Mouse (Mus musculus) midbrain, embryonic 15.5 days (tissue): ENCODE results near the gene Dennd6b. TPM values are rescaled to one million over a fixed set of nuclear protein-coding genes. Genes with fewer than 3 reads are reported as not detected.

Experiments used
- ATAC-seq: fragments of 200-750 bp; cut with Nextera tagmentation; replicated peaks from 2 replicates; pipeline ENCODE4 v1.8.0; 2017; ENCODE audit warnings: moderate TSS enrichment
- H3K27ac ChIP-seq: fragments of 300-500 bp; sonication (generic); 2 replicates; pipeline ENCODE4 v1.5.1; 2015; ENCODE audit warnings: mild to moderate bottlenecking, inconsistent platforms
- H3K27me3 ChIP-seq: fragments of 300-500 bp; sonication (generic); replicated peaks from 2 replicates; pipeline ENCODE4 v1.6.1; 2015; ENCODE audit warnings: inconsistent platforms
- H3K36me3 ChIP-seq: fragments of 300-500 bp; sonication (generic); replicated peaks from 2 replicates; pipeline ENCODE4 v1.6.1; 2015; ENCODE audit warnings: inconsistent platforms
- H3K4me1 ChIP-seq: fragments of 300-500 bp; sonication (generic); 2 replicates; pipeline ENCODE4 v1.6.1; 2015; ENCODE audit warnings: inconsistent platforms
- H3K4me2 ChIP-seq: fragments of 300-500 bp; sonication (generic); 2 replicates; pipeline ENCODE4 v1.6.1; 2015; ENCODE audit warnings: inconsistent platforms, mild to moderate bottlenecking, moderate library complexity
- H3K4me3 ChIP-seq: fragments of 300-500 bp; sonication (generic); 2 replicates; pipeline ENCODE4 v1.5.1; 2015; ENCODE audit warnings: mild to moderate bottlenecking, inconsistent platforms
- H3K9ac ChIP-seq: fragments of 300-500 bp; sonication (generic); 2 replicates; pipeline ENCODE4 v1.6.1; 2015; ENCODE audit warnings: mild to moderate bottlenecking, inconsistent platforms
- H3K9me3 ChIP-seq: fragments of 300-500 bp; sonication (generic); 2 replicates; pipeline ENCODE4 v1.6.1; 2016; ENCODE audit warnings: inconsistent platforms
- WGBS: fragments of 180-500 bp; shearing (Covaris S2); methylation state at CpG from one replicate; pipeline ENCODE4 v1.1.7; 2015; ENCODE audit warnings: mixed read lengths; 5-methylcytosine and 5-hydroxymethylcytosine counted together
- polyA plus RNA-seq: library from polyadenylated mRNA; unstranded; fragments of >200 nt; fragmentation: Nextera tagmentation; extraction: Ambion mirVana; gene quantifications from 2 replicates; pipeline ENCODE4 v1.2.1, GENCODE M21; 2015

Dennd6b gene
- polyA plus RNA-seq, 1 experiment from 2014 or later = 123 TPM

DNA sequence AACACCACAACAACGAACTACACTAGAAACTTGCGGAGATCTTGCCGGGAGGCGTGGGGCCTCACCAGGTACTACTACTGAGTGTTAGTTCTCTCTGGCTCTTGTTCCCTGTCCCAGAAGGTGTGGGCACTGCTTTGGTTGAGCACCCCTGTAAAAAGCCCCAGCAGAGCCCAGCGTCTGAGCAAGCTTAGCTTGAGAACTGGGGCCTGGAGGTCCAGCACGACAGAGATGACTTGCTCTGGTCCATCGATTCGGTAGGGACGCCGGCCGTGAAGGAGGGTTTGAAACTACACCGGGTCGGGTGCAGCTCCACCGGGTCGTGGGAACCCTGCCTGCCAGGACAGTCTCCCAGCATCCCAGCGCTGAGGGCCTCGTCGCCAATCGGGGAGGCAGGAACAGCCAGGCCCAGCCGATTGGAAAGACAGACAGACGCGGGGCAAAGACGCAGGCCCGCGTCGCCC lies 16.2 kb downstream of the Dennd6b start:
- Histone ChIP-seq H3K27ac (peak overlapping the region; percentile 96), H3K4me1 (peaks cover 69% of the 10 kb centered on the region), H3K4me3 (peak overlapping the region; percentile 83), H3K9me3 (no peaks in the 10 kb centered on the region), H3K9ac (peak overlapping the region; percentile 95), H3K27me3 (no peaks in the 10 kb centered on the region), H3K4me2 (peak overlapping the region; percentile 91), H3K36me3 (no peaks in the 10 kb centered on the region)
- peak; percentile 25 for ATAC-seq
- WGBS = 0% methylated on average over 26 of the region's 26 CpGs

DNA sequence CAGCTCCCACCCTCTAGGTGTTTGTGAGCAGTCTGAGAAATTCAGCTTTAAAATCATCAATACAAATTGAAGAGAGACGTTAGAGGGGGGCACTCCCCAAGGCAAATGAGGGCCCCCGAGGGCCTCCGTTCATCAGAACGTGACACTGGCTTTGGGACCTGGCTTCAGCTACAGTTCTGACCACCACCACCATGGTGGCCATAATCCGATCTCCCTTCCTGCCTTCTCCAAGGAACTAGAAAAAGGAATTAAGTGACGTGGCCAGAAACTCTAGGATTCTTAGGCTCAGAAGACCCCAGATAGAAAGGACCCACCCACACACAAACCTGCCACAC lies 16.7 kb downstream of the Dennd6b start:
- no peaks in the 10 kb centered on the region for H3K9me3 ChIP-seq
- WGBS = under 1% methylated on average over 6 of the region's 6 CpGs
- H3K4me1 ChIP-seq = peaks cover 74% of the 10 kb centered on the region
- H3K27ac ChIP-seq = peak overlapping the region; percentile 96
- no peaks in the 10 kb centered on the region for H3K27me3 ChIP-seq
- H3K4me2 ChIP-seq = peak overlapping the region; percentile 91
- no peak for ATAC-seq
- peak overlapping the region; percentile 95 for H3K9ac ChIP-seq
- no peaks in the 10 kb centered on the region for H3K36me3 ChIP-seq
- H3K4me3 ChIP-seq = peak overlapping the region; percentile 83

DNA sequence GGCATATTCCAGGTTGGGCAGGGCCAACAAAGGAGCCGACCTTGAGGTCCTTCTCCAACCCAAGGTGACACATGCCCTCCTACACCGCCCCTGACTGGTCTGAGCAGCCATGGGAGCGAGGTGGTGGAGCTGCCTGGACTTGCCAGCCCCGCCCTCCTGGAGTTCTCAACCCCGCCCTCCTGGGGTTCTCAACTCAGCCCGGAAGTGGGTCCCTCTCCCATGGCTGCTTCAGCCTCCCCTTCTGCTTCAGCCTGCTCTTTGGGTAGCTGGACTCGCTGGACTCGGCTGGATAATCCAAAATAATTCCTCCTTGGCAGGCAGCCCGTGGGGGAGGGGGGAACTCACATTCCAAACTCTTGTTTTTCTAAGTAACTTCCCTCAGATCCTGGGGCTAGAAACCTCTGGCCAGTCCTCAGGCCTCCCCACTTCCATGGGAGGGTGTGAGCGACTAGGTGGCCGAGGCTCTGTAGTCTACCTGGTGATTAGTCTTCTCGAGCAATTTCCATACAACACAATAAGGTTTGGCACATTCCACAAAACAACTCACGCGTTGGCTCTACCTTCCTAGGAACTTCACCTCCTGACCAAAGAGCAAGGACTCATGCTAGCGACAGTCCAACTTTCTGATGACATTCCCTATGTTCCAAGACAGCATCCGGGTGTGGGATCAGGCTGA lies 17.2 kb downstream of the Dennd6b start:
- H3K4me3 ChIP-seq = peak overlapping the region; percentile 83
- H3K4me1 ChIP-seq = peaks cover 78% of the 10 kb centered on the region
- WGBS = under 1% methylated on average over 16 of the region's 16 CpGs
- H3K36me3 ChIP-seq = no peaks in the 10 kb centered on the region
- peak overlapping the region; percentile 96 for H3K27ac ChIP-seq
- ATAC-seq = no peak
- peak overlapping the region; percentile 95 for H3K9ac ChIP-seq
- peak overlapping the region; percentile 91 for H3K4me2 ChIP-seq
- no peaks in the 10 kb centered on the region for H3K9me3 ChIP-seq
- H3K27me3 ChIP-seq = no peaks in the 10 kb centered on the region

DNA sequence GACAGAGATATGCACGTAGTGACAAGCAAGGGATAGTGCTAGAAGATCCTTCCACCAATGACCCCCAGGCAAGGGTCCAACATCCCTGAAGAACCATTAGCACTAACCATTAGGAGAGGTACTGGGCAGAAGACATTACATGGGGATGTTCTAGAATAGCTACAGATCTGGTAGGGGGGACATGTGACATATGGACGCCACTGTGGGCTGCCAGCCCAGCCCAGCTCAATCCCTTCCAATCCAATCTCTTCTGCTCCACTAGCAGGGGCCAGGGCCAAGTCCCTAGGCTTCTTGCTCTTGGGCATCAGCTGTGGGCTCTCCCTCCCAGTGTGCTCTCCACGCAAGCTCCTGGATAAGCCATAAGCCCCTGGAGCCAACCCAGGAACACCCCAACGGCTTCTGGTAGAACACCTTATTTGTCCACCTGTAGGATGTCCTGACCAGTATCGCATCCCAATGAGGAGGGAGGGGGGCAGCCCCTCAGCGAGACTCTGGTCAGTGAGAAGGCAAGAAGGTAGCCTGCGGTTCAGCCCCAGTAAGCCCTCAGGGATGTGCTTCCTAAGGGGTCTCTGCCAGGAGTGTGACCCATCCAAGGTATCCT lies 17.9 kb downstream of the Dennd6b start:
- WGBS = 55% methylated on average over 7 of the region's 7 CpGs
- Histone ChIP-seq H3K9ac (peak overlapping the region; percentile 95), H3K27me3 (no peaks in the 10 kb centered on the region)

DNA sequence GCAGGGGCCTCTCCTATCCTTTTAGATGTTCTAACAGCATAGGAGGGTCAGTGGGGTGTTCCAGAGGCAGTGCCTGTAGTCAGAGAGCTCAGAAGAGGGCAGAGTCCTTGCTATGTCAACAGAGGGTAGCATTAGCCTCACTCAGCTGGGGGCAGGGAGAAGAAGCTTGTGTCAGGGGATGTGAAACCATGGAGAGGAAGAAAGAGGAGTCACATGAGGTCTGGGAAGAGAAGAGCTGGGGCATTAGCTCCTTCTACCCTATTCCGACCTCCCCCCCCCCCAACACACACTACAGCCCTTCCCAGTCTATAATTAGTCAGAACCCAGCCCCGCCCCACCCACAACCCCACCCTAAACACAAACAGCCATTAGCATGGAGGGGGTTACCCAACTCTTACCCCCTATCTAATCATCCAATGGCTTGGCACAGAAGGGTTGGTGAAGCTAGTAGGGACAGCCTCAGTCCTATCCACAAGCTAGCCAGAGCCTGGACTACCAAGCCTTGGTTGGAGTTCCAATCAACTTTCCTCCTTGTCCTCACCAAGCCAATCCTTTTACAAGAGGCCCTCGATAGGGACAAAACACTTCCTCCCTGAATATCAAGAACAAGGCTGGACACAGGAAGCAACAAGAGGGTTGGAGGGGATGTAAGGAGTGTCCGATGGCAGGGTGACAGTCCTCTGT lies 18.6 kb downstream of the Dennd6b start:
- Histone ChIP-seq H3K27me3 (no peaks in the 10 kb centered on the region), H3K9me3 (no peaks in the 10 kb centered on the region), H3K36me3 (no peaks in the 10 kb centered on the region), H3K4me2 (peak overlapping the region; percentile 91), H3K4me1 (peaks cover 88% of the 10 kb centered on the region), H3K9ac (0 out of 2 replicates have a peak overlapping the region, but pooled peaks have one; percentile 17), H3K27ac (0 out of 2 replicates have a peak overlapping the region, but pooled peaks have one; percentile 20), H3K4me3 (no peak overlapping the region)
- 80% methylated on average over 4 of the region's 4 CpGs for WGBS
- no peak for ATAC-seq

More for the DNA sequence above, 17.9 kb downstream of the Dennd6b start:
- H3K27ac ChIP-seq = peak overlapping the region; percentile 96
- H3K4me2 ChIP-seq = peak overlapping the region; percentile 91
- ATAC-seq = no peak
- peak overlapping the region; percentile 83 for H3K4me3 ChIP-seq
- H3K4me1 ChIP-seq = peaks cover 83% of the 10 kb centered on the region
- no peaks in the 10 kb centered on the region for H3K9me3 ChIP-seq
- H3K36me3 ChIP-seq = no peaks in the 10 kb centered on the region

DNA sequence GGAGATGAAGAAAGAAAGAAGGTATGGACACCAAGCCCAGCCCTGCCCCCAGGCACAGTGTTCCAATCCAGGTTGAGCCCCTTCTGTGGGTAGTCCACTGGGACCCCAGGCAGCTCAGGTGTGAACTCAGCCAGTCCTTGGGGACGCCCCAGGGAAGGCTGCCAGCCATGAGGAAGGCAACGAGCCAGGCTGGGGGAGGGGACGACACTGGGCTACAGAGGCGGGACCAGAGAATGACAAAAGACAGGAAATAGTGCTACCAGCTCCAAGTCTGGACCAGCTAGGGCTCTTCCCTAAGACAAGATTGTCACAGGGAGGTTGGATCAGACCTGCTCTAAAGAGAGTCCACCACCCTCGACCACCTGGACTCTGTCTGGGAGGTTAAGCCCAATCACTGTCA lies 19.2 kb downstream of the Dennd6b start:
- Histone ChIP-seq H3K4me1 (peaks cover 89% of the 10 kb centered on the region), H3K9ac (0 out of 2 replicates have a peak overlapping the region, but pooled peaks have one; percentile 17), H3K27me3 (no peaks in the 10 kb centered on the region), H3K36me3 (no peaks in the 10 kb centered on the region), H3K4me2 (peak overlapping the region; percentile 91), H3K4me3 (no peak overlapping the region), H3K27ac (0 out of 2 replicates have a peak overlapping the region, but pooled peaks have one; percentile 20), H3K9me3 (no peaks in the 10 kb centered on the region)
- no peak for ATAC-seq
- 12% methylated on average over 5 of the region's 5 CpGs for WGBS

DNA sequence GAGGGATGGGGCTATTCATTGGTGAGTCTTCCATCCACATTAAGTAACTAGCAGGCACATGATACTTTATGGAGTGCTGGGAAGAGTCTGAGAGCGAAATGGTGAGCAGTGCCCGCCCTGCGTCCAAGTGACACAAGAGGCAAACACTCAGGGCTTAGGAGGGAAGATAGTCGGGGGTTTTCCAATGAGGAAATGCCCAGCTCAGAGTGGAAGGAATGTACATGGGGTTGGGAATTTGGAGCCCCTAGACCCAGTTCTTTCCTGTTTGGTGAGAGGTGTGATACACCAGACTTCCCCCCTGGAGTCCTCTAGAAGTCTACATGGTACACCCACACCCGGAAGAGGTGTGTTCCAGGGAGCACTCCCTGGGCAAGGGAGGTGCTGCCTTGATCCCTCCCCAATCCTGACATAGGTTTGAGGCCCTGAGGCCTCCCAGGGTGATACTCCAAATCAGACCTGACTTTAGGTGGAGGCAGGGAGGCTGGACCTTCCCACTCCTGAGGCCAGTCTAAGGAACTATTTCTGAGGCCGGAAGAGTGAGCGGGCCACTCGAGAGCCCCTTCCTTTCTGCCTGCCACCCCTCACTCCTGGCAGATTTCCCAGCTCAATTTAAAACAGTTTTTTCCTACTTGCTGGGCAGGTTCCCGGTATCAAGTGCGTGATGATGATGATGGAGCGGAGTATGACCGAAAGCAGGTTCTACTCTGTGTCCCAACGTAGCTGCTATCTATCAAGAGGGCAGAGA lies 20.7 kb downstream of the Dennd6b start:
- 78% methylated on average over 13 of the region's 13 CpGs for WGBS
- Histone ChIP-seq H3K9ac (no peak overlapping the region), H3K9me3 (no peaks in the 10 kb centered on the region), H3K36me3 (no peaks in the 10 kb centered on the region), H3K4me2 (no peak overlapping the region), H3K27me3 (no peaks in the 10 kb centered on the region), H3K4me3 (no peak overlapping the region), H3K4me1 (peaks cover 83% of the 10 kb centered on the region), H3K27ac (no peak overlapping the region)
- no peak for ATAC-seq

DNA sequence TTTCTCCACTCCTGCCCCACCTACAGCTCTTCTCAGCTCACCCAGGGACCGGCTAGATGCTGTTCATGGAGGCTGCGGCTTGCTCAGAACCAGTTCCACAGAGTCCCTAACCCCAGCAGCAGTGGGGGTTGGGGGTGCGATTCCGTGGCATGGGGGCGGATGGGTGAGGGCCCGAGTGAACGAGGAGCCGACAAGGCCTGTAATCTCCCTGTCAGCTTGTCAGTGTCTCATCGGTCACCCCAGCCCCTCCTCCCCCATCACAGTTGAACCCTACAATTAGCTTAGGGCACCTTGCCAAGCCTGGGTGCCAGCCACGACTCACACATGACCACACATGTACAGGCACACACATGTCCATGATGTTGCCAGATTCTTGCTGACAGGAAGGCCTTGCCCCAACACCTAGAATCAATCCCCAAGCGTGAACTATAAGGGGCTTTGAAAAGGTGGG lies 21.4 kb downstream of the Dennd6b start:
- no peak overlapping the region for H3K9ac ChIP-seq

DNA sequence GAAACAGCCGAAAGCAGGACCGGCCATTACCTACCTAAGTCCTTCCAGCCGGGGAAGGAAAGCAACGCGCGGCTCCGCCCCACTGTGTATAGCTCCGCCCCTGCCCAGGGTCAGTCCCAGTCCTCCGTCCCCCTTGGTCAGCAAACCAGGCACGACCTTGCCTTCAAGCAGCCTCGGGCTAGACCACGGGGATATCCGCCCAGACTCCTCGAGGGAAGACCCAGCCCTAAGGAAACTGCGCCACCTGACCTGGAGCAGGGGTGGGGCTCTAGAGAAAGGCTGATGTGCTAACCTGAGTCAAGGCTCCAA lies 22.4 kb downstream of the Dennd6b start:
- Histone ChIP-seq H3K36me3 (no peaks in the 10 kb centered on the region), H3K4me1 (peaks cover 87% of the 10 kb centered on the region), H3K9ac (peak overlapping the region; percentile 64), H3K27ac (peak overlapping the region; percentile 74), H3K9me3 (no peaks in the 10 kb centered on the region), H3K4me2 (peak overlapping the region; percentile 98), H3K27me3 (no peaks in the 10 kb centered on the region), H3K4me3 (peak overlapping the region; percentile 51)
- under 1% methylated on average over 15 of the region's 15 CpGs for WGBS
- peak; percentile 24 for ATAC-seq

More for the DNA sequence above, 21.4 kb downstream of the Dennd6b start:
- H3K9me3 ChIP-seq = no peaks in the 10 kb centered on the region
- peak overlapping the region; percentile 98 for H3K4me2 ChIP-seq
- 50% methylated on average over 11 of the region's 11 CpGs for WGBS
- peak overlapping the region; percentile 51; the same call in 1 of the 2 replicates for H3K4me3 ChIP-seq
- no peaks in the 10 kb centered on the region for H3K27me3 ChIP-seq
- ATAC-seq = no peak
- no peaks in the 10 kb centered on the region for H3K36me3 ChIP-seq
- peaks cover 88% of the 10 kb centered on the region for H3K4me1 ChIP-seq
- H3K27ac ChIP-seq = no peak overlapping the region

DNA sequence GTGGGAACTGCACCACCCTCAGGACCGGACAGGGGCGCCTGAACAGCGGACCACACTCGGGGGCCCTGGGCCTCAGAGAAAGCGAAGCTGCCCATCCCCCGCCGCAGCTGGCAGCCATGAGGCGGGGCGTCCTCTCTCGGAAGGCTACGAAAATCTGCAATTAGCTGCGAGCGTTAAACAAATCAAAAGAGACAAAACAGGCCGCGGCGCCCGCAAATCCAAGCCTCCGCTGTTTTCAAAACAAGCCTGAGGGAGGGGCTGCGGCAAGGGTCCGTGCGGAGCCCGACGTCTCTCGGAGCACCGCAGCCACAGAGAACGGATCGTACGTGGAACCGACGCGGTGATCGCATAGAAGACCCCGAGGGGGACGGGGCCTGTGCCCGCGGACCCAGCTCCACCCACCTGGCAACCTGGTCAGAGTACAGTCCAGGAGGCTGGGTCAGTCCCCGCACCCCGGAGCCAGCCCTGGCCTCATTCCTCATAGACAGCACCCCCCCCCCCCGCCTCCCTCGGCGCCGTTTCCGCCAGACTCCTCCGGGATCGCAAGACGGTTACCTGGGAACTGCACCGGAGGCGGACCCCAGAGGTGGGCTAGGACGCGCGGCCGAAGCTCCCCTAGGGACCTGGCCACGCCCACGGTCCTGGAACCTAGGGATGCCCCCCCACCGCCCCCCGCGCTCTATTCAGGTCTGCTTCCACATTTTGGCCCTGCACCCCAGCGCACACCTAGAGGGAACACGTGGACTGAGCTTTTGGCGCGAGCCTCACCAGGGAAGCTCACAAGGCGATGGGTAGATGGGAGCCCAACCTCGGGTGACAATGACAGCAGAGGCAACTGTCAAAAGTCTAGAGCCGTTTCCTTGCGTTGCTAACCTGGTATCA lies 23.0 kb downstream of the Dennd6b start:
- Histone ChIP-seq H3K4me2 (peak overlapping the region; percentile 98), H3K4me1 (peaks cover 81% of the 10 kb centered on the region), H3K9me3 (no peaks in the 10 kb centered on the region), H3K9ac (peak overlapping the region; percentile 64), H3K36me3 (no peaks in the 10 kb centered on the region; the same call in 1 of the 2 replicates), H3K27me3 (no peaks in the 10 kb centered on the region), H3K4me3 (peak overlapping the region; percentile 51), H3K27ac (peak overlapping the region; percentile 74)
- WGBS = under 1% methylated on average over 64 of the region's 65 CpGs
- peak; percentile 46 for ATAC-seq

DNA sequence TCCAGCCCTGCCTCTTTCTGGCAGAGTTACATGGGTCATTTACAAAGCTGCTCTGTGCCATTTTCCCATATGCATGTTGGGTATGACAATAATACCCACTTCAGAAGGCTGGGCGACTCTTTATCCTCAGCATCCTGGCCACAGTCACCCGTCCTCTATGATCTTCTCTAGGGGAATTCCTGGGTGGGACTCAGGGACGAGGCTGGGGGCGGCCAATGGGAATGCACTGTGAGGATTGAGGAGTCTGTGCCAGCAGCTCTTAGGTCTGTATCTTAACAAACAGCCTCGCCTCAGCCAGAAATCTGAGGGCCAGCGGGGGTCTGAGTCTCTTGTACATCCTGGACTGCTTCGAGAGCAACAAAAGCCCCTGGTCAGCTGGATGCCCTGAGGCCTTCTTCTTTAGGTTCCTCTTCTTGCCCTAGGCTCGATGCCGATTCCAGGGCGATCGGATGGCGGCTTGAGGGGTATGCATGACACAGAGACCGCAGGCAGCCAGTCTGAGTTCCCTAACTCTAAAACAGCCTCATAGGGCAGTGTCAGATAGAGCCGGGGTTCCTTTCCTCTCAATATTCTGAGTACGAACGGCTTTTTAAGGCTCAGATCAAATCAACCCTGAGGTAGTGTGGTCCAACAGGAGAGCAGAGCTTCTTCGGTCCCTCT lies 23.9 kb downstream of the Dennd6b start:
- no peak for ATAC-seq
- Histone ChIP-seq H3K27ac (peak overlapping the region; percentile 74), H3K4me3 (peak overlapping the region; percentile 51), H3K36me3 (peaks cover 4% of the 10 kb centered on the region; the same call in 1 of the 2 replicates), H3K27me3 (no peaks in the 10 kb centered on the region), H3K9ac (peak overlapping the region; percentile 64), H3K4me1 (peaks cover 72% of the 10 kb centered on the region), H3K9me3 (no peaks in the 10 kb centered on the region), H3K4me2 (peak overlapping the region; percentile 98)
- WGBS = 24% methylated on average over 17 of the region's 17 CpGs
